Mouse (Mus musculus) A20 (cell line): ENCODE measurements around the gene Gm28038.

Experiments
- DNase-seq: peaks from one replicate; pipeline ENCODE4 v3.0.0-alpha.2; 2011; ENCODE audit warnings: low read depth, low spot score

The Gm28038 gene

DNA sequence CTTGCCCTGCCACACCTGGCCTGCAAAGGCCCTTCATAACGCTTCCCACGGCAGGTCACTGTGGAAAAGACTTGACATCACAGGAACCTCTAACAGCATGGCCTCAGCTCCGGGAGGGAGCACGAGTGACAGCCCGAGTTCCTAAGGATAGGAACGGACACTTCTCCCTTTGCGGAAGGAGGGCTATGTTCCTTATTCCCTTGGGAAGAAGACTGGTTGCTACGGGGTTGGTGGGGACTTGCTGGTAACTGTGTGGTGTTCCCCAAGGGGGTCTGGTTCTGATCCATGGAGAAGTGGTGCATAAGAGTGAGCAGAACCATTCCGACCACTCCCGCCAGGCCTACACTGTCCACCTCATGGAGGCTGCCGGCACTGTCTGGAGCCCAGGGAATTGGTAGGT is at the start of gene Gm28038:
Gm28038 (plus strand) TSS at position 301 of the 400 bp plus-strand sequence.
- DNase-seq = no peak

DNA sequence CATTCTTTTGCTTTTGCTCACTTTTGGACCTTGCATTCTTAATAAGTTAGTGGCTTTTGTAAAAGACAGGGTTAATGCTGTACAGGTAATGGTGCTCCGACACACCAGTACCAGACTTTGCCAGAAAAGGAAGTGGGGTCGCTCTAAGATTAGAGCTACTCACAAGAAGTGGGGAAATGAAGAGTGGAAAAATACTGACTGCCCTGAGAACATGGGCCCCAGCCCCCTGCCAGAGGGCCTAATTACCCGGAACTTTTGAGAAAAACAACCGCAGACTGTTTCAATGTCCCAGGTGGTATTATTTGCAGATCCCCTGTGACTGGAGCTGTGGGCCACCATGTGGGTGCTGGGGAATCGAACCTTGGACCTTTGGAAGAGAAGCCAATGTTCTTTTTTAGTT is 45.2 kb upstream of the Gm28038 start:
- no peak for DNase-seq

DNA sequence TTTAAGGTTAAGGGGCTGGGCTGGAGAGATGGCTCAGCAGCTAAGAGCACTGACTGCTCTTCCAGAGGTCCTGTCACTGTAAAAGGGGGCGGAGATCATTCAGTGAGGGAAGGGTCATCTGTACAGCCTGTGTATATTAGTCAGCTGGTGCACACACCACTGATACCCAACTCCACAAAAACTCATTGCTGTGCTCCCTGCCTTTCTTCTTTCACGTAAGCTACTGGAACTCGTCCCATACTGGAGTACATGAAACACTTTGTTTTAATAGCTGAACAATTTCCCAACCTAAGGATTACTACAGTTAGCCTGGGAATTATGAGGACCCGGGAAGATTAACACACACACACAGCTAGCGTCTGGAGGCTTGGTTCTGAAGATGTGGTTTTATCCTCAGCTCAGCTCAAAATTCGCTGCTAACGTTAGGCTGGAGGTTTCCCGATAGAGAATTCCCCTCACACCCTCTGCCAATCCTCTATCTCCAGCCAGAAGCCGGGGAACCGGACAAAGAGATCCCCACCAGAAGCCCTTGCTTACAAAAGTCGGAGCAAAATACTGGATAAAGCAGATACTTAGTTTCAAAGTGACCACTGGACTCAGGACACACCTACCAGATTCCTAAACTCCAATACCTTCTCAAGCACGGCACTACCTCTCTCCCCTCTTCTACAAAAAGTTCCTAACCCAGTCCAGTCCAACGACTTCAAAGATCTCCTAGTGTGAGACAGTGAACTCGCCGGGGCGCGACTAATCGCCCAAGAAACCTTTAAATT is 44.2 kb upstream of the Gm28038 start:
- DNase-seq = peak; percentile 48

DNA sequence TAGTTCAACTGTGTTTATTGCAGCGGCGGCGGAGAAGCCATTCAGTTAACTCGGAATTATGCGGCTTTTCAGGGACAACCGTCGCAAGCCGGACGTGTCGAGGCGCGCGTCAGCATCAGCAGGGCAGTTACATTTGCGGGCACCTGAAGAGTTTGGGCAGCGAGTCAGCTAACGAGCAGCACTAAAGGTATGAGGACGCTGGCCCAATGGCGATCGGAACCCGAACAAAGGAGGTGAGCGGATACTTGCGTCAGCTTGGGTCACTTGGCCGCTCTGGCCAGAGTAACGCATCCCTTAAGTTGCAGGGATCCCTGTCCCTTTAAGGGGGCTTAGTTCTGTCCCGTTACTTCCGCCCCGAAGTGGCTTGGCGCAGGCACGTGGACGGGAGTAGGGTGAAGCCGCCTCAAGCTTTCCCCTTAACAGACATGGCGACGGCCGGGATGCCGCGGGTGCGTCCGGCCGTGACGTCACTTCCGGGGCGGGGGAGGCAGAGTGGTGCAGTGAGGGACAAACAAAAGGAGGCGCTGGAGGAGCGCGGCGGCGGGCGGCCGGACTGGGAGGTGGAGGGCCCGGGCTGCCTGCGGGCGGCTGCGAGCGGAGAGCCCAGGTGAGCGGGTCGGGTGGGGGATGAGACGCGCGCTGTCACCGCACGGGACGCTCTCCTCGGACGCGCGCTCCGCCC is 43.5 kb upstream of the Gm28038 start, which contains the start of gene Lrrc8a:
Lrrc8a (plus strand) TSS at position 517 of the 682 bp plus-strand sequence.
- DNase-seq = peak; percentile 99

DNA sequence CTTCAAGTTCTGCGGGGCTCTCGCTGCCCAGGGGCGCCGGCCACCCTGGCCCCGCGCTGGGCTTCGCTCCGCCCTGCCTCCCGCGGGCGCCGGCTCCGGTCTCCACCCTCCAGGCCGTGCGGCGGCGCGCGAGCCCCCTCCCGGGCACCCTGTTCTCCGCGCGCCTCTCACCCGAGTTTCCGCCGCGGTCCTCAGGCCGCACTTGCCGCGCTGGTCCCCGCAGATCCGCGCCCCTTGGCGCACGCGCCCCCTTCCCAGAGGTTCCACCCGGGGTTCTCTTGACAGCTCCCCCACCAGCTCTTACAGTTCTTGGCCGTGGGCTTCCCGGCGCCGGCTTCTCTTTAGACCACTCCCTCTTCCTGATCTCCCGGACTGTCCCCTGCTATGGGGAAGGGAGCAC is 43.0 kb upstream of the Gm28038 start:
- no peak for DNase-seq

DNA sequence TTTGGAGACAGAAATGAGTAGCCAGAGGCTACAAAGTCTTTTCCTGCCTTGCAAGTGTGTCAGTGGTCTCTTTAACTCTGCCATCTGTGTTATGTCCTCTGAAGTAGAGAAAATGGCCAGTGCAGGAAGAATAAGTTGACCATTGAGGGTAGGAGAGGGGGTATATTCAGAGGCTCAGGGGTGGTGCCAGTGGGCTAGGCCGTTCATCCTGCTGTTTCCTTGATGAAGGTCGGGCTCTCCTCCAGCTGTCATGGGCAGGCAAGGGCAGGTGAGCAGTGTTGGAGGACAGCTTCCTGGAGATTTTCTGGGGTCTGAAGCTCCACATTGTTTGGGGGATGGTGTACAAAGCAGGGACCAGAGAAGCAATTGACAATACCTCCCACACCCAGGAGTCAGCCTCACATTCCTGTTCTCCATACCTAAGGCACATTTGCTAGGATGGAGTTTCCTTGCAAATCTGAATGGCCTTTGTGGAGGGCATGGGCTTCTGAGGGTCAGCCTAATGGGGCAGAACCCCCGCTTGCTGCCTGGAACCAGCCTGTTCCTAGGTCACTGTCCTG is 41.9 kb upstream of the Gm28038 start:
- no peak for DNase-seq

DNA sequence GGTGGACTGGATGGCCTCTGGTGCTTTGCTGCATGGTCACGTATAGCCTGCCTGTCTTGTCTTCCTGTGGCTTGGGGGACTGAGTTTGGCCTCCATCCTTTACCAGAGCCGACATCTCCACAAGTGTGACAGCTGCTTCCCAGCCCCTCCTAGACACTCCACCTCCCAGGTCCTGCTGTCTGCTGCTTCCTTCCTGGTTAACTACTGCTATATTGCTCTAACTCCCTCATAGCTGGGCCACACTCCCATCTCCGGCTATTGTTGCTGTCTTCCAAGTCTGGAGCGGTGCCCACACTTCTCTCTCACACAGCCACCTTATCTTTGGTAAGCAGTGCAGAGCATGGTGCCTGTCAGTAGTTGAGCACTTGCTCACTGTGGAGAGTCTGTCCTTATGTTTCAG is 41.1 kb upstream of the Gm28038 start:
- DNase-seq = no peak

DNA sequence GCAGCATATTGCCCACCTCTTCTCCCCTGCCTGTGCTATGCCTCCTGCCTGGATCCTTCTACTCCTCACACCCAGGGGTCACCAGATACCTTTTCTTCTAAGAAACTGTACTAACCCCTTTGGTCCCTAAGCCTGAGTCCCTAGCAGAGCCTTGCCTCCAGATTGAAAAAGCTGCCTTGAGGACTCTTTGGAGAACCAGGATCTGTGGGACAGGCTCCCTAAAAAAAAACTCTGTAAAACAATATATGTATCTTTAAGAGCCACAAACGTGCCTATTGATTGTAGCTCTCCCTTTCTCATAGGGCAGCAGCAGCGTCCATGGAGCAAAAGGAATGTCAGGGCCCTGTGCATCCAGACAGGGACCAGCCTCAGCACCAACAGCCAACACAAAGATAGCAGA is 40.6 kb upstream of the Gm28038 start, which contains the start of gene Gm28035:
Gm28035 (plus strand) TSS at position 301 of the 400 bp plus-strand sequence.
- DNase-seq = no peak

DNA sequence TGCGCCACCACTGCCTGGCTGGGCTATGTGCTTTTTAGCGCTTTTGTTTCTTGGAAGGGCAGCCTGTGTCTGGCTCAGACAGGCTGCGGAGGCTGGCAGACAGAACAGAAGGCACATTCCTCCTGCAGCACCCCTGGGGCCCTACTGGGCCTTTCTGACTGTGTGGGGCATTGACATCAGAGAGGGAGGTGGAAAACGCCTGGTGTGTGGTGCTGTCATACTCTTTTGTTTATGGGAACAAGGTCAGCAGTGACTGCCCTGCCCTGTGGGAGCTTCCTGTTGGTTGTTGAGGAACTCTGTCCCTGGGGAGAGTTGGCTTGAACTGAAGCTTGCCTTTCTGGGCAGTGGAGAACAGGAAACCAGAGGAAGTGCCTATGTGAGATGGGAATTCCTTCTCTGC is 38.3 kb upstream of the Gm28038 start:
- DNase-seq = no peak

DNA sequence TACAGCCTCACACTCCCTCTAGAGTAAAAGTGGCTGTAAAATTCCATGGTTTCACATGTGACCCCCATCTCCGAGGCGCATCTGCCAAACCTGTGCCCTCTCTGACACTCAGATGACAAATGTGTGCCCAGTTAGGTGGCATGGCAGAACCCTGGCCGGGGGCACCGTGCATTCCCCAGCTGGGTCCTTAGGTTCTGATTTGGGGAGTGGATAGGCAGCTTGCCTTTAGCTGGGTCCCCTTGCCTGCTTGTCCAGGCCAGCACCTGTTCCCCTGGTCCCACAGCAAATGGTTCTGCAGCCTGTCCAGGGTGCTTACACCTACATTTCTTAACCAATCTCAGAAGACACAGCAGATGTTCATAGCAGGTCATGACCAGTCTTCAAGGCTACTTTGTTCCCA is 37.5 kb upstream of the Gm28038 start:
- no peak for DNase-seq

DNA sequence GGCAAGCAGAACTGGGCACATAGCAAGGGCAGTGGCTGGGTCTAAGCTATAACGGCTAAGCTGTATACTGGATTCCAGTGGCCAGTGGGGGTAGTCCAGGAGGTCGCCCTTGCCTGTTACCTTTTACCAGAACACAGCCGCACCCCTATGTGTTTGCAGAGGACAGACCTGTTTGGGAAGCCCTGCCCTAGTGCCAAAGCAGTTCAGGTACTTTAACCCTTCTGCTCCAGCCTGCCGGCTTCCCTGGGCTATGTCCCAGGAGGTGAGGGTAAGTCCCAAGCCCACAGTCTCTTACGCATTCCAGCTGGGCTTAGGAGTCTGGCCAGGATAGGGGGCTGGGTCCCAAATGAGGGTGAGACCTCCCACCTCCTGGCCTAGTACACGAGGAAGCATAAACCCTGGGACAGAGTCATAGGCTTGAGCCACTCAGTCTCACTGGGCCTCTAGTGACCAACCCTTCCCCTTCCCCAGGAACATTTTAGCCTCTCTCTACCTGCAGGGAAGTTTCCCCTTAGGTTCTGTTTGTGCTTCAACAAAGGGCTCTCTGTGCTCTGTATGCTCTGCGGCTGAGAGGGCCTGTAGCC is 36.2 kb upstream of the Gm28038 start:
- DNase-seq = no peak

DNA sequence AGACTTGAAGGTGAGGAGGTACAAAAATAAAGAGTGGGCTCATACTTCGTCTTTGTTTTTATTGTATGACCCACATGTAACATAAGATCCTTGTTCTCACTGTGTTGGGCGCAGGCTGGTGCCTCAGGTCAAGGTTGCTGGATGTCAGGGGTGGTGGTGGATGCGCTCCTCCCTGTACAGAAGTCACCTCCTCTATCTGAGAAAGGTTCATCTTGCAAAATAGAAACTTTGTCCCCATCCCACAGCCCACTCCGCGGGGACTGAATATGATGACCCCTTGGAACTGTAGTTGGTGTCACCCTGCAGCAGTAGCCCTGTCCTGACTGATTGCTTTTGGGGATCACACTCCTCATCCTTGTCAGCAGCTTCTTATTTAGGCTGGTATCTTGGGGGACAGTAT is 33.8 kb upstream of the Gm28038 start:
- DNase-seq = no peak

DNA sequence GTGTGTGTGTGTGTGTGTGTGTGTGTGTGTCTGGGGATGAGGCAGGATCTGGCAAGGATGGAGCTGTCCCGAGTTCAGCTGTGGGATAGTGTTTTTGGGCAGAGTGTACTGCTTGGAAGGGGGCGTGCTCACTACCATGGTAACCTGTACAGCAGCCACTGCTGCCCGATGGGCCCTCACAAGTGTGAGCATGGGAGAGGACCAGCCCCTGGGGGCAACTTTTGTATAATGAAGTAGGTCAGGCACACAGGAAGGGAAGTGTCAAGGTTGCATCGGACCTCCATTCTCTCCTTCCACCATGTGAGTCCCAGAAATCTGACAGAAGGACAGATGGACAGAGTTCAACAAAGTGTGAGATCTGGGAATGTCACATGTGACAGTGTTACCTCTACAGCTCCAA is 33.2 kb upstream of the Gm28038 start:
- DNase-seq = no peak

DNA sequence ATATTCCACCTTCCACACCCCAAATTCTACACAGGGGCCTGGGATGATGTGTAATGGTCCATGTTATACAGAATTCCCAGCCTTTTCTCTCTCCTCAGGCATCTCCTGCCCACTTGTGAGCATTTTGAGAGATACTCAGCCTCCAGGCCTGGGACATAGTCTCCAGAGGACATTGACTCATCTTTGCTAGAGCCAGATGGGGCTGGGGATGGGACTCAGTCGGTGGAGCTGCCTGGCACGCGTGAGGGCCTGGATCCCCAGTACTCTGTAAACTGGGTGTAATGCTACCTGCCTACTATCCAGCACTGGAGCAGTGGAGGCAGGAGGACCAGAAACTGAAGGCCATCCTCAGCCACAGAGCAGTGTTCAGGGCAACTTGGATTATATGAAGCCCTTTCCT is 31.7 kb upstream of the Gm28038 start:
- no peak for DNase-seq

DNA sequence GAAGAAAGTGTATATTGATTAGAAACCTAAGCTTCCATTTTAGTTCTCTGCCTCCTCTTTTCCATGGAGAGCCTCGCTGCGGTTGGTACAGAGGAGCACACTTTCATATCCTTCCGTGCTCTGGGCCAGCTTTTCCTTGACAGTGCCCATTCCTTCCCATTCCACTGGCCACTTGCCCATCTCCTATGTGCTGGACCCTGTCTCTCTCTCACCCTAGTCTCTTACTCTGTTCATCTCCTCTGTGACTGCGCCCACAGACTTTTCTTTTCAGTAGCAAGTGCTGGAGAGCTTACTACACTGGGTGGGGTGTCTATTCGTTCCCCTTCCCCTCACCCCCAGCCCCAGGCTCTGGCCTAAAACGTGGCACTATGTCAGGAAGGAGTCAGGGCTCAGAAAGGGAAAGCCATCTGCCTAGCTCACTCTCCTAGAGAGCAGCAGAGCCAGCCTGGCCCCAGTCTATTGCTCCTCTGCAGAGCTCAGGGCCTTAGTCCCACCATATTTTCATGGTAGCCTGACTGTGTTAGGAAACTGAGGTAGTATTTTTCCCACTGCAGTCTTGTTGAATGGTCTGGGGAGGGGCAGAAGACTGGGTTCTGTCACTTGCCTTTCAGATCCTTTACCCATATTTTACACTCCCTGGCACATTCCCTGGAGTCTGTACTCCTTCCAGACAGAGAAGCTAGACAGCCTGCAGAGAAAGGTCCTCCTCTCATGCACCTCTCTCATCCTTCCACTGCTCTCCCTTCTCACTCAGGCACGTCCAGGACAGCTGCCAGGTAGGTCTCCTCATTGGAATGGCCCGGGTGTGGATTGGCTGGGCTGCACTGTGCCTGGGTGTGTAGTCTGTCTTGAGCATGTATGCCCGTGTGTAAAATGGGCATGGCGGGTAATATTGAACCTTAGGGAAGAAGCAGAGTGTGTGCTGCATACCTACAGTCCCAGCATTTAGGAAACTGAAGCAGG is 30.4 kb upstream of the Gm28038 start:
- no peak for DNase-seq

DNA sequence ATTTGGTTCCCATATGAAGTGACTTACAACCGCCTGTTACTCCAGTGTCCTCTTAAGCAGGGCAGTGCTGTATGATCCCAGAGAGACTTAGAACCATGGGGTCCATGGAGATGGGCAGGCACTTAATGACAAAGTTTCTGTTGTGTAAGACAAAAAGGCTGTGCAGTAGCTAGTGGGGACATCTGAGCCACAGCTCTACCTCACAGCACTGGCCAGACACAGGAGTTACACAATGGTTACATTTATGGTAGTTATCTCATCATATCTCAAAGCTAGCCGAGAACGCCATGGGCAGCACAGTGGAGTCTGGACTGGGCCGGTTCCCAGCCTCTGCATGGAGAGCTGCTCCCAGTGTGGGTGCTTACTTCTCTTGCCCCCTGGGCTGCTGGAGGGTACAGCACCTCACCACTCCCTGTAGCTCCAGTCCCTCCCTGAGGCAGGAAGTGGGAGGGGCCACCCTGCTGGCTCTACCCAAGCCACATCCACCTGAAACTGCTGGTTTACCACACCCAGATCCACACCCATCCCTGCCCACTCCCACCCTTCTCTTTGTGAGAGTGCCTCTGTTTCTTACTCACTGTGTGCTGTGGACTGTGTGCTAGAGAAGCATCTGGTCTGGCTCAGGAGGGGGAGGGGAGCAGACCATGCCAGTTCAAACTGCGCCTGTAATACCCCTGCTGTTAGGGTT is 29.3 kb upstream of the Gm28038 start:
- DNase-seq = peak; percentile 59

DNA sequence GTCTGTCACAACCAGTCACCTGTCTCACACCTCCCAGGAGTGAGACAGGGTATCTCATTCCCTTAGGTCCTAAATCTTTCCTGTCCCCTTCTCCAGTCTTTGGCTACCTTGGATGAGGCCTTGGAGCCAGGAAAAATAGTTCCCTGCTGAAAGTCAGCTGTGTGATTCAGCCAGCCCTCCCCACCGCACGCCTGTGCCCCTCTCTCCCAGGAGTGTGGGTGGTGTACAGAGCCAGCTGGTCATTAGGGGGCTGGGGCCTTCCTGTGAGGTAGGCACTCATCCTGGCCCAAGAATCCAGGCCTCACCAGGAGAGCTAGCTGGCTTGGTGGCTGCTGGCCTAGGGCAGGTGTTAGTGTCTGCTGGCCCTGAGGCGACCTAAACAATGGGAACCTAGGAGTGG is 28.3 kb upstream of the Gm28038 start:
- no peak for DNase-seq

DNA sequence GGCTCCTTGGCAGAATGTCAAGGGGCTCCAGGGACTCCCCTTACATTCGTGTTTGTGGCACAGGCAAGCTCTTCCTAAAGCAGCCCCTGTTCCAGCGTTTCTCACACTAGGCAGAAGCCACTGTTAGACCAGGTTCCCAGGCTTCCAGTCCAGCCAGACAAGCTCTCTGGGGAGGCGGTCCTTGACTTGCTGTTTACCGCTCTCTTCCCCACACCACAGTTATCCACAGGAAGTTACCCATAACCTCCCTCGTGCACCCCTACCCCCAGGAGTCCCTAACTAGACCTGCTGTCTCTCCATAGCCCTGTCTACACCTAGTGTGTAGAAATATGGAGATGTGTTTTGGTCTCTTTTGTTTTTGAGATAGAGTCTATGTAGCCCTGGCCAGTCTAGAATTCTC is 27.0 kb upstream of the Gm28038 start:
- no peak for DNase-seq

DNA sequence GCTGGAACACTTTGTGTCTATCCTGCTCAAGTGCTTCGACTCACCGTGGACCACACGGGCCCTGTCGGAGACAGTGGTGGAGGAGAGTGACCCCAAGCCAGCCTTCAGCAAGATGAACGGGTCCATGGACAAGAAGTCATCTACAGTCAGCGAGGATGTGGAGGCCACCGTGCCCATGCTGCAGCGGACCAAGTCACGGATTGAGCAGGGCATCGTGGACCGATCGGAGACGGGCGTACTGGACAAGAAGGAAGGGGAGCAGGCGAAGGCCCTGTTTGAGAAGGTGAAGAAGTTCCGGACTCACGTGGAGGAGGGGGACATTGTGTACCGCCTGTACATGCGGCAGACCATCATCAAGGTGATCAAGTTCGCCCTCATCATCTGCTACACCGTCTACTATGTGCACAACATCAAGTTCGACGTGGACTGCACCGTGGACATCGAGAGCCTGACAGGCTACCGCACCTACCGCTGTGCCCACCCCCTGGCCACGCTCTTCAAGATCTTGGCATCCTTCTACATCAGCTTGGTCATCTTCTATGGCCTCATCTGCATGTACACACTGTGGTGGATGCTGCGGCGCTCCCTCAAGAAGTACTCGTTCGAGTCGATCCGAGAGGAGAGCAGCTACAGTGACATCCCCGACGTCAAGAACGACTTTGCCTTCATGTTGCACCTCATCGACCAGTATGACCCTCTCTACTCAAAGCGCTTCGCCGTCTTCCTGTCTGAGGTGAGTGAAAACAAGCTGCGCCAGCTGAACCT is 25.0 kb upstream of the Gm28038 start:
- no peak for DNase-seq
